Mouse (Mus musculus) embryo, embryonic 9.5 days (tissue): Measurements from ENCODE around the gene Ifng.
"Not testable (repeated sequence)": the region's sequence is repeated elsewhere in the genome, so short reads cannot be mapped to it uniquely, and the experiment has no call there.

Source experiments
- DNase-seq: peaks from one replicate; pipeline ENCODE4 v3.0.0-alpha.2; 2017; ENCODE audit errors: extremely low spot score

Gene Ifng

DNA sequence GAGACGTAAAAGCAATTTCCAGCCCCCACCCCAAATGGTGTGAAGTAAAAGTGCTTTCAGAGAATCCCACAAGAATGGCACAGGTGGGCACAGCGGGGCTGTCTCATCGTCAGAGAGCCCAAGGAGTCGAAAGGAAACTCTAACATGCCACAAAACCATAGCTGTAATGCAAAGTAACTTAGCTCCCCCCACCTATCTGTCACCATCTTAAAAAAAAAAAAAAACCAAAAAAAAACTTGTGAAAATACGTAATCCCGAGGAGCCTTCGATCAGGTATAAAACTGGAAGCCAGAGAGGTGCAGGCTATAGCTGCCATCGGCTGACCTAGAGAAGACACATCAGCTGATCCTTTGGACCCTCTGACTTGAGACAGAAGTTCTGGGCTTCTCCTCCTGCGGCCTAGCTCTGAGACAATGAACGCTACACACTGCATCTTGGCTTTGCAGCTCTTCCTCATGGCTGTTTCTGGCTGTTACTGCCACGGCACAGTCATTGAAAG, at the start of gene Ifng:
Ifng (plus strand) TSS at position 305 of the 499 bp plus-strand sequence.
- DNase-seq, result no peak

DNA sequence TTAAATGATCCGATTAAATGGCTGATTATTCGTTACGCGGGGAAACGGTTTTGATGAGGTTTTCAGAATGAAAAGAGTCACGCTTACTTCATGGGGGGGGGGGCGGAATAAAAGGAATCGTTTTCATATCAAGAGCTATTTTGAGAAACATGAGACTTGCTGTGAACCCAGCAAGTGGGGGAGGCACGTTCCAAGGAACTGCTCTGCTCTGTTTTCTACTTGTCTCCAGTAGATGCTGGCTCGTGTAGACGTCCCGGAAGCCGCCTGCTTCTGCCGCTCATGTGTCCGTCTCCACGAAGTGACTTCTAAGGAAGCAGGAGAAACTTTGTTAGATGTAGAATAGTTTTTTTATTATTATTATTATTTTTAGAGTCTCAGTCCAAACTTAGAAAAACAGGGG, 40.9 kb upstream of the Ifng start:
- no peak for DNase-seq

GRCm38 (mm10) chr10:118406463-118407221, 34.2 kb upstream of the Ifng start:
- no peak for DNase-seq

GRCm38 (mm10) chr10:118411377-118411776, 29.5 kb upstream of the Ifng start:
- DNase-seq, result no peak

- no peak for DNase-seq
Observed at GRCm38 (mm10) chr10:118412774-118413173, 28.1 kb upstream of the Ifng start.

DNA sequence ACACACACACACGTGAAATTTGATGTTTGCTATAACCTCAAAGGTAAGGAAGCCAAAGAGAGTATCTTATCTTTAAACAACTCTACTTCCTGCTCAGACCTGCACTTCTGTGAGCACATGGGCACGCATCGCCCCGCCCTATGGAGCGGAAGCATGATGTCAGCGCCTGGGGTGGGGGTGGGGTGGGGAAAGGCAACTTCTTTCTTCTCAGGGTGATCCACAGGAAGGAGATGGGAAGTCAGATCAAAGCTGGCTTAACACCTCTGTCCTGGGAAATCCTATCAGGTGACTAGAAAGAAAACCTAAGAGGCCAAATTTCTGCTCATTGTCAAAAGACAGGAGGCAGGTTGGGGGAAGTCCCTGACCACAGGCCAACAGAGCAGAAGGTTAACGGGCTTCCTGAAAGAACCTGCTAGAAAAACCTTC, 21.8 kb upstream of the Ifng start:
- no peak for DNase-seq

- no peak for DNase-seq
Observed at GRCm38 (mm10) chr10:118420896-118421295, 19.9 kb upstream of the Ifng start.

DNA sequence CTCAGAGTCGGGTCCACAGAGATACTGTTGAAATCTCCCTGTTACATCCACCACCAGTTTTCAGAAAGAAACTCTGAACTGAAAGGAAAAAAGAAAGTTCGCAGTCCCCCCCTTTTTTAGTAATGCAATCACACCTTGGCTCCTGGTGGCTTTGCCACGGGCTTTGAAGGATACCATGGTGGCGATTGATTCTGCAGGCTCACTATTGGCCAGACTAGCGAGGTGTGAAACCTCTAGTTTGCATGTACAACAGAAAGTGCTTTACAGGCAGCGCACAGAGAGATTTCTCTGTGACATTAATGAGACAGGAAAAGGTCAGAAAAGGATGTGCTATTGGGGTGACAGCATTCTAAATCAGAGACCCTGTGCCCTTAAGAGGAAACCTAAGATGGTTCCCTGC, 5.3 kb upstream of the Ifng start:
- no peak for DNase-seq

GRCm38 (mm10) chr10:118441898-118442297, 1.1 kb downstream of the Ifng start:
- DNase-seq, result no peak

DNA sequence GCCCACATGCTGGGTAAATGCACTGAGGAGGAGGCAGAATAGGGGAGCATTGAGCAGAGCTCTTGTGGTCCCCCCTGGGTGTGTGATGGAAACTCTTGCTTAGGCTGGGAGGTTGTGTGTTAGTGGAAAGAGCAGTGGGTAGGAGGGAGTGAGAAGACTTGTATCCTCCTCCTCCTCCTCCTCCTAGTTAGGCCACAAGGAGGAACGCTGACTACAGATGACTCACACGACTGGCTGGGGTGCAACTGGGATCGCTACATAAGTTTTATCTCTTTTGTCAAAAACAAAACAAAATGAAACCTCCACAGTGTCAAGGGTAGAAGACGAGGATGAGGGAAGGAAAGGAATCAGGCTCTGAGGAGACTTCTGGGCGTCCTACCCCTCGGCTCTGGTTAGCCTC, 2.2 kb downstream of the Ifng start:
- no peak for DNase-seq

- DNase-seq, result no peak
Observed at GRCm38 (mm10) chr10:118445021-118445420, 4.2 kb downstream of the Ifng start.

GRCm38 (mm10) chr10:118445502-118445901, 4.7 kb downstream of the Ifng start:
- DNase-seq, result no peak

DNA sequence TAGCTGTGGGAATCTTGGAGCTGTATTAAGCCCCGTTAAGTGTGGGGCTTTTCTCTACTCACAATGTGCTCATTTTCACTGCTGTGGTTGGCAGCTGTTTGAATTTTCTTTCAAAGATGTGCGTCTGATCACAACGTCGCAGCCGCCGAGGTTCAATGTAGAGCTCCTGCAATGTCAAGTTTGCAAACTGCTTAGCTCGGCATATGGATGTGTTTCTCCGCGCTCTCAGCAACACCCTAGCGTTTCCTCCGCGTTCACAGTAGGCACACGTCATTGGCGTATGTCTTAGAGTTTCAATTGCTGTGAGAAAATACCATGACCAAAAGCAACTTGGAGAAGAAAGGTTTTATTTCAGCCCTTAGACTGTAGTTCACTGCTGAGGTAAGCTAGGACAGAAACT, 5.1 kb downstream of the Ifng start:
- no peak for DNase-seq

DNA sequence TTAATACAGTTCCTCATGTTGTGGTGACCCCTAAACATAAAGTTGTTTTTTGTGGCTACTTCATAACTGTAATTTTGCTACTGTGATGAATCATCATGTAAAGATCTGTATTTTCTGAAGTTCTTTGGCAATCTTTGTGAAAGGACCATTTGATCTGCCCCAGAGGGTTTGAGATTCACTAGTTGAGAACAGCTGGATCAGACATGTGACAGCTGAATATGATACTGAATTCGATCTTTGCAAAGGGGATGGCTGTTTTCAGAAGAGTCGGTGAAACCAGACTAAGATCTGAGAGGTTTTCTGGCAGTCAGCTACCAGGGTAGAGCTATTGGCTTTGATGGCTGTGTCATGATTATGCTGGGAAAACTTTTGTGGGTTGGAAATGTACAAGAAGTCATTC, 10.9 kb downstream of the Ifng start:
- no peak for DNase-seq

- no peak for DNase-seq
Observed at GRCm38 (mm10) chr10:118458729-118459128, 17.9 kb downstream of the Ifng start.

- no peak for DNase-seq
Observed at GRCm38 (mm10) chr10:118461126-118461767, 20.4 kb downstream of the Ifng start.

DNA sequence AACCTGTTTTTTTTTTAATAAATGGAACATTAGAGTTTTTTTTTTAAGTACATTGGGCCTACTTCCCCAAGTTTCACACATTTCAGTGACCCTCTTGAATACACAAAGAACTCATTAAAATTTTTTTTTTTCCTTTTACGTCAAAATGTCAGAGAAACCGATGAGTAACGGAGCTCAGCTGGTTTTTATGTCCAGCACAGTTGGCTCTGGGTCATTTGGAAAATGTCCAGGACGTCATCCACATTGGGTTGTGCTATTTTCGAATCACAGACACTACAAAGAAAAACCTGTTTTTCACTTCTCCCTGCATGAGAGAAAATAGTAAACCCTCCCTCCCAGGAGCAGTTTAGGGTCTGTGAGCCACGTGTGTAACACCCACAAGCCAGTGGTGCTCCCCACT, 25.6 kb downstream of the Ifng start:
- no peak for DNase-seq

GRCm38 (mm10) chr10:118469047-118469446, 28.2 kb downstream of the Ifng start:
- DNase-seq, result no peak

DNA sequence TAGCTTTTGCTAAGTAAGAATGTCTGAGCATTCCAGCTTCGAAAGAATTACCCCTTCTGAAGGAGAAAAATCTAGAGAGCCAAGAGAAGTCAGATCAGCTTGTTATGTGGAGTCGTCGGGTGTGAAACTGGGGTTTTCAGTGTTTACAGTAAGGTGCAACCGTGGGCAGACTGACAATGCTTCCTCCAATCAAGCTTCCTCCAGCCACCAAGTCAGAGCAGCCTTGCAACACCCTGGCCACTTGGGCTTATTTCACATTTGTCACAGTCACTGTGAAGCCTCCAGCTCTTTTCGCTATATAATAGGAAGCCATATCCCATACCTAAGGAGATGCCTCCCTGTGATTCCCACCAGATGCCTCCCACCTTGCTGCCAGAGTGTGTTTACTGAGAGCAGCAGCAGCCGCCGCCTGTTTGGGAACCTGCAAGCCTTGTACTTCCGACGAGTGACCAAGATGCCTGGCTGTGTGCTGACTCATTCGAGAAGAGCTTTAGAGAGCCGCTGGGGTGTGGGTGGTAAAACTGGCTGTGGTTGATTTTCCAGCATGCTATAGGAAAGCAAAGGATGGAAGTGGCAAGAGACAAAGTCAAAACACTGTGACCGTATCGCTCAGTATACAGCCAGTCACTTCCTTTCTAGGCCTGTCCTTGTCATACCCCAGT, 29.6 kb downstream of the Ifng start:
- no peak for DNase-seq

- not testable (repeated sequence) for DNase-seq
Observed at GRCm38 (mm10) chr10:118472846-118473245, 32.0 kb downstream of the Ifng start.

DNA sequence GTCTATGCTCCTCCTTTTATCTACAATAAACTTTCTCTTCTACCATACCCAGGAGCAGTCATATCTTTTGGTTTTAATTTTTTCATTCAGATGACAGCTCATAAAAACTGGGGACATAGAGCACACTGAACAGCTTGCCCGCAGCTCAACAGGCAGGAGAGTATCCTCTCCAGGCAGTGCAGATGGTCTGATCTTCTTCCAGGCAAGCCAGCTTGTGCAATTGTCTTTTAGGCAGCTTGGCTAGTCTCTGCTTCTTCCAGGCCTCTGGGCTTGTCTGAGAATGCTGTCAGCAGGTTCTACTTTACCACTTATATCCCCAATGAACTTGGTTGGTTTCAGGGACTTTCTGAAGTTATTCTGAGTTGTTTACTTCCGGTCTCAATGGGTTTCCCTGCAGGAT, 35.9 kb downstream of the Ifng start:
- DNase-seq, result no peak

DNA sequence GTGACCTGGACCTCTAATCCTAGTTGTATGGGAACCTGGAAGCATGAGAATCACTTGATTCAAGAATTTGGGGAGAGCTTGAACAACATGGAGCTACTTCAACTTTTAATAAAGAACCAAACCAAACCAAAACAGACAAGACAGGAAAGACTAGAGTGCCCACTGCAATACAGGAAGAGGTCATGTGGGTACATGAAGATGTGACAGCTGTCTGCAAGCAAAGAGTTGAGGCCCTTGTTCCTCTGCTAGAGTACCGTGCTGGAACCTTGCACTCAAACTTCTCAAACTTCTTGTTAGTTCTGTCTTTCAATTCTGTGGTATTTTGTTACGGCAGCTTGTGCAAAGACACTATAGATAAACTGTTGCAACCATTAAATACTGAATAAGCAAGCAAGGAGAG, 36.5 kb downstream of the Ifng start:
- no peak for DNase-seq

DNA sequence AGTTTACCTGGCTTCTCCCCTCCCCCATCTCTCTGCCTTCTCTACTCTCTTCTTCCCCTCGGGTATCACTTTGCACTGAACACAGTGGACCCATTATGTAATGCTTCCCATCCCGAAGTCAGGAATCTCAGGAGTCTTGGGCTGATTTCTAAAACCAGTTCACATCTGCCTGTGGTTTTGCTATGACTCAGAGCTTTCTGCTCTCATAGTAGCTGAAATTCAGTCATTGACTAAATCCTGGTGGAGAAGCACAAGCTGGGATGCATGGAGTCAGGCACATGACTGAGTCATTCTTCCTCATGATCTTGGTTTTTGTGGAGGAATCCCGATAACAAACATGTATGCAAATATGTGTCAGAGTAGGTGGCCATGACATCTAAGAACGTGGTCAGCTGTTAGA, 38.4 kb downstream of the Ifng start:
- no peak for DNase-seq
